Mouse (Mus musculus) bone marrow, adult 2 months (tissue): ENCODE measurements at regions not wholly inside any gene's neighbourhood (a gene's known extent, or its start where the extent isn't known, plus 50 kb on each side); places are given as distances from the start of the nearest gene placed in this dataset.
A peak's percentile ranks its signal among the peaks of the same experiment; 100 is the strongest.
"Not testable (repeated sequence)": the region's sequence is repeated elsewhere in the genome, so short reads cannot be mapped to it uniquely, and the experiment has no call there.

Experiments
- H3K27ac ChIP-seq: fragments of 200-500 bp; 2 replicates; pipeline ENCODE4 v1.5.1; 2012; ENCODE audit warnings: low read depth, mild to moderate bottlenecking, control low read depth, inconsistent platforms, low read length; ENCODE audit not compliant: control insufficient read depth, poor library complexity, insufficient read depth
- H3K4me1 ChIP-seq: fragments of 200-500 bp; 2 replicates; pipeline ENCODE4 v1.6.1; 2011; ENCODE audit warnings: low read length; ENCODE audit not compliant: control insufficient read depth, insufficient read depth
- H3K4me3 ChIP-seq: fragments of 200-500 bp; replicated peaks from 2 replicates; pipeline ENCODE3; 2011; ENCODE audit warnings: mild to moderate bottlenecking, low read depth, low read length, control low read depth; ENCODE audit not compliant: control insufficient read depth
- CTCF ChIP-seq: fragments of 200-500 bp; IDR thresholded peaks from 2 replicates; pipeline ENCODE4 v1.5.1; 2011; ENCODE audit warnings: low read length, control low read depth; ENCODE audit not compliant: control insufficient read depth, insufficient read depth
- POLR2A ChIP-seq: fragments of 200-500 bp; IDR thresholded peaks from 2 replicates; pipeline ENCODE4 v1.6.1; 2011; ENCODE audit warnings: low read depth, mild to moderate bottlenecking, control low read depth, low read length, borderline replicate concordance; ENCODE audit not compliant: control insufficient read depth
- WGBS: fragments of 180-500 bp; shearing (Covaris S2); methylation state at CpG from one replicate; pipeline ENCODE4 v1.1.7; 2018; 5-methylcytosine and 5-hydroxymethylcytosine counted together

DNA sequence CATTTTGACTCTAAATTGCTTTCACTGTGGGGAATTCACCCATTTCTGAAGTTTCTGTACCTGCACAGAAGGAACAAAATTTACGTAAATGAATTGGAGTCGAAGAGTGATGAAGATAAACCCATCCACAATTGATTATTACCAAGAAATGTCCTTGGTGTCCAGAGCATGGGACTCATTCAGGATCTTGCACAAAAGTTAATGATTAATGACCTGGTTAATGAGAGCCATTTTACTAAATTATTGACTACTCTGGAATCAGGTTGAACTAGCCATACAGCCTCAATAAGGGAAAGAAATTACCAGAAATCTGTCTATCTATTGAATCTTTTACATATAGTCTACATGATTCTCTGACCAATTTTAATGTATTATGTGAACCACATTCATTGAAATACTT, 509.6 kb downstream of the Adam6a start:
- Histone ChIP-seq H3K4me1 (no peaks in the 10 kb centered on the region), H3K27ac (no peak overlapping the region), H3K4me3 (no peak overlapping the region)
- WGBS, result 84% methylated on average over 2 of the region's 2 CpGs
- TF ChIP-seq POLR2A, result no peak
- TF ChIP-seq CTCF, result no peak

DNA sequence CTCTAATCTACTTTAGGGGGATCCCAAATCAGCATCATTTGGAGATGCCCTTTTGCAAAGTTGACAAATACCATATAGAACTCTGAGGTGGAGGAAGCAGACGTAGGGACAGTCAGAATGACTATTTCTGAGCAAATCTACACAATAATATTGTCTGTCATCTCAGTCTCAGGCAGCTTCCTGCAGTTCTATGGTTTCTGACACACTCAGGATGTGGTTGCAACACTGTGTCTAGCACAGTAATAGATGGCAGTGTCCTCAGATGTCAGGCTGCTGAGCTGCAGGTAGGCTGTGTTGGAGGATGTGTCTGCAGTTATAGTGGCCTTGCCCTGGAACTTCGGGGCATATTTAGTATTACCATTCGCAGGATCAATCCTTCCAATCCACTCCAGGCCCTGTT, 515.9 kb downstream of the Adam6a start:
- WGBS, result 37% methylated on average over 3 of the region's 3 CpGs

DNA sequence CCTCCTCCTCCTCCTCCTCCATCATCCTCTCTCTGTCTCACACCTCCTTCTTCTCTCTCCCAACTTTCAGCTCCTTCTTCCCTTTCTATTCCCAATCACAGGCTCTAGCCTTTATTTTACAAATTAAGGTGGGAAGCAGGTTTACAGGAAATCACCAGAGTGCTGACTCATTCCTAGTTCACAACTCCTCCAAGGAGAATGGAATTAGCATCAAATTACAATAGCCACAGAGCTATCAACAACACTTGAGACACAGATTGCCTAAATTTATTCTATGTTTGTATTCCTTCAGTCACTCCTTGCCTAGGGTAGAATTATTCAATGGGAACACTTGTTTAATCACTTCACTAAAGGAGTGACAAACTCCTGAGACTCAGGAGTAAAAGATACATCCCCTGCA, 523.5 kb downstream of the Adam6a start:
- Histone ChIP-seq H3K4me1 (no peaks in the 10 kb centered on the region), H3K4me3 (no peak overlapping the region), H3K27ac (no peak overlapping the region)
- TF ChIP-seq CTCF (no peak), POLR2A (no peak)

More for the DNA sequence above, 515.9 kb downstream of the Adam6a start:
- Histone ChIP-seq H3K27ac (no peak overlapping the region), H3K4me3 (no peak overlapping the region), H3K4me1 (no peaks in the 10 kb centered on the region)
- TF ChIP-seq POLR2A (no peak), CTCF (no peak)

- WGBS, result 48% methylated on average over 4 of the region's 4 CpGs
- H3K4me1 ChIP-seq, H3K27ac ChIP-seq, H3K4me3 ChIP-seq: not testable (repeated sequence)
These were observed 565.0 kb downstream of the Adam6a start for GRCm38 (mm10) chr12:114108731-114109130.

GRCm38 (mm10) chr12:114134897-114135296, 591.2 kb downstream of the Adam6a start:
- Histone ChIP-seq H3K27ac (no peak overlapping the region), H3K4me1 (no peaks in the 10 kb centered on the region), H3K4me3 (no peak overlapping the region)
- TF ChIP-seq CTCF, result no peak
- TF ChIP-seq POLR2A, result no peak
- 61% methylated on average over 1 of the region's 1 CpGs for whole genome bisulfite sequencing

- 83% methylated on average over 4 of the region's 4 CpGs for WGBS
- Histone ChIP-seq H3K4me1 (no peaks in the 10 kb centered on the region), H3K4me3 (no peak overlapping the region), H3K27ac (no peak overlapping the region)
- no peak for TF ChIP-seq CTCF
- TF ChIP-seq POLR2A, result no peak
These were observed 605.1 kb downstream of the Adam6a start for GRCm38 (mm10) chr12:114148779-114149178.

DNA sequence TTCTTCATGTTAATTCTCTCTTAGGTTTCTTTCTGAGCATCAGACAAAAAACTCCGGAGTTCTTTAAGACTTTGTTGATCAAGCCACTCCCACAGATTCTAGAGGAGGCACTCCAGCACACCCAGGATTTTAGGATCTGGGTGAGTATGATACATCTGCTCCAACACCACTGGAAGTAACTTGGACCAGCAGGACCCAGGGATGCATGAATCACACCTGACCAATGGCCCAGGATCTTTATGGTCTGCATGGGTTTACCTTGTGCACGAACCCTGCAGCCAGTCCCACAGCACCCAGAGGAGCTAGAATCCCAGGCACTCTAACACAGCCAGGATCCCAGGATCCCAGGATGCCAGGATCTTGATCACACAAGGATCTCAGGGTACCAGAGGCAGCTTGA, 628.6 kb downstream of the Adam6a start:
- no peaks in the 10 kb centered on the region for H3K4me1 ChIP-seq
- H3K4me3 ChIP-seq, result no peak overlapping the region
- no peak overlapping the region for H3K27ac ChIP-seq
- TF ChIP-seq CTCF (no peak), POLR2A (no peak)
- 73% methylated on average over 2 of the region's 2 CpGs for WGBS

GRCm38 (mm10) chr12:114199521-114199920, 655.8 kb downstream of the Adam6a start:
- 62% methylated on average over 1 of the region's 1 CpGs for WGBS
- H3K4me1 ChIP-seq, result no peaks in the 10 kb centered on the region
- TF ChIP-seq CTCF, result no peak
- TF ChIP-seq POLR2A, result no peak

GRCm38 (mm10) chr12:114222541-114222940, 678.8 kb downstream of the Adam6a start:
- H3K4me3 ChIP-seq, result no peak overlapping the region
- H3K27ac ChIP-seq, result no peak overlapping the region
- TF ChIP-seq POLR2A, result no peak
- TF ChIP-seq CTCF, result peak; percentile 43
- no peaks in the 10 kb centered on the region for H3K4me1 ChIP-seq
- WGBS, result 28% methylated on average over 3 of the region's 3 CpGs

More at GRCm38 (mm10) chr12:114199521-114199920, 655.8 kb downstream of the Adam6a start:
- Histone ChIP-seq H3K27ac (no peak overlapping the region), H3K4me3 (no peak overlapping the region)
